Mouse (Mus musculus) fat pad, adult 2 months (tissue): Measurements from ENCODE around the gene Larp4b.
"Not testable (repeated sequence)": the region's sequence is repeated elsewhere in the genome, so short reads cannot be mapped to it uniquely, and the experiment has no call there.

ENCODE experiments used
- DNase-seq: peaks from one replicate; pipeline ENCODE4 v3.0.0-alpha.2; 2011; ENCODE audit warnings: low read depth, low spot score; ENCODE audit errors: extremely low read depth

Gene Larp4b

GRCm38 (mm10) chr13:9093316-9094155 lies at the start of gene Larp4b:
Gene Larp4b, plus strand, starts transcription at chr13:9093881.
- DNase-seq, result no peak

DNA sequence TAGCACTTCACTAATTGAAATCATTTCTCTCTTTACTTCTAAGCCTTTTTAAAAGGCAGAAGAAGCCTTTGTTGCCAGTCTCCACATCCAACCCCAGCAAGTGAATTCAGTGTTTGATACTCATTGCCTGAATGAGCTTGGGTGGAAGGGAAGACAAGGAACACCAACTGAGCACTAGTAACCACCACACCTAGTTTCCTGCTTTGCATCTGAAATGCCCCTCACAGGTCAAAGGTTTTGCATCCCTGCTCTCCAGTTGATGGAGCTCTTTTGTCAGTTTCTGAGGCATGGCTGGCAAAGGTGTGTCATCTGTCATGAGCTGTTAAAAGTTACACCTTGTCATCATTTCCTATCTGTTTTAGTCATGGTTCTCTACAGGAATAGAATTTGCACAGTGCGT lies 49.0 kb upstream of the Larp4b start:
- no peak for DNase-seq

GRCm38 (mm10) chr13:9052049-9052691 lies 41.5 kb upstream of the Larp4b start:
- not testable (repeated sequence) for DNase-seq

DNA sequence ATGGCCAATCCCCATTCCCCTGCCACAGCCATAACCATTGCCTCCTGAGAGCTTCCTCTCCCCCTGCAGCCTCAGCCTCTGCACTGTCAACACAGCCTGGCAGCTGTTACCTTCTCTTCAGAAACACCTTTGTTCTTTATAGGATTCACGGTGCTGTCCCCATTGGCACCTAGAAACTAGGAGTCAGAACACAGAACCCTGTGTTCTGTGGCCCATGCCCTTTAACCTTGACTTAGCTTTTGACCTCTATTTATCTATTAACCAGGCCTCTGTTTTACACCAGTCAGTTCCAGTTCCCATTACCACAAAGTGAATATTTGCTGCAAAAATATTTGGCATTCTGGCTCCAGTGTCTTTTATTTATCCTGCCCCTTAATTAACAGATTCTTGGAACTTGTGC lies 36.4 kb upstream of the Larp4b start:
- DNase-seq, result no peak

DNA sequence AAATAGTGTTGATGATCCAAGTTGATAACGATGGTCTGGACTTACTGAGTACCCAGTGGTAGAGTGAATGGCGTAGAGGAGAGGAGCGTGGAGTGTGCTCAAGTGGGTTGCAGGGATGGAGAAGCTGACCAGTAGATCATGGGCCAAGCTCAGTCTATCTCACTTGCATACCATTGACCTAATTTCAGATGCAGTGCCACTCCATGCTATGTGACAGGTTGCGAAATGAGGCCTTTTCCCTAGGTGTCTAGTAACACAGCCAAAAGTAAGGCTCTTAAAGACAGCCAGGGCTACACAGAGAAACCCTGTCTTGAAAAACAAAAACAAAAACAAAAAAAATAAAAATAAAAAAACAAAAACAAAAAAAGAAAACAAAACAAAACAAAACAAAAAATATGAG lies 35.0 kb upstream of the Larp4b start:
- no peak for DNase-seq

GRCm38 (mm10) chr13:9061394-9061793 lies 32.3 kb upstream of the Larp4b start:
- no peak for DNase-seq

DNA sequence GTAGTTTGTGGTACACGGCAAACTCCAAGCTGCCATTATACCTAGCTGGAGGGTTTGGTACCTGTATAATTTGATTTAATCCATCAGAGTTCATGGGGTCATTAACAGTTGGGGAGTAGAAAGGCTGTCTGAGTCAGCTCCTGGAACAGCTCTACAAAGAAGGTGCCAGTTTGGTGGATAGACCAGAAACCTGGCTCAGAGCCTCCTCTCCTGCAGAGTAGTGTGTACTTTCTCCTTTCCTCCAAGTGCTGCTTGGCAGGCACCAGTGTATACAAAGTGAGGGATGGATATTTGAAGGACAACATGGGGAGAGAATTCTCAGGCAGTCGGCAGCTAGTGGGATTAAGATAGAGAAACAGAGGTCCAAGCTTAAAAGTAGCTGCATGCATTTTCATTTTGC lies 29.5 kb upstream of the Larp4b start:
- DNase-seq, result no peak

- no peak for DNase-seq
These were observed 27.6 kb upstream of the Larp4b start for GRCm38 (mm10) chr13:9066107-9066506.

DNA sequence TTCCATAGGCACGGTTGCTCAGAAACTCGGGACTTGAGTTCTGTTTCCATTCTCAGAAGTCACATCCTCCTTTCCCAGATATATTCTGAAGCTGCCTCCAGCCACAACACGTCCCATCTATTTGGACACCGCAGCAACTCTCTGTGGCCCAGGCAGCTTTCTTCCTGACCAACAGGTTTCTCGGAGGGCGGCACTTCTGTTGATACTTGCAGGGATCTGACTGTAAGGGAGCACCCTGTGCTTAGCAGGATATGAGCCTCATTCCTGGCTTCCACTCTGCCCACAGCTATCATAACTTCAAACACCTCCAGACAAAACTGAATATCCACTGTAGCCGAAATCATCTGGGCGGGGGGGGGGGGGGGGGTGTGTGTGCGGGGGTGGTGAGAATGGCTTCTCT lies 22.7 kb upstream of the Larp4b start:
- DNase-seq, result no peak

GRCm38 (mm10) chr13:9073818-9074217 lies 19.9 kb upstream of the Larp4b start:
- DNase-seq, result no peak

DNA sequence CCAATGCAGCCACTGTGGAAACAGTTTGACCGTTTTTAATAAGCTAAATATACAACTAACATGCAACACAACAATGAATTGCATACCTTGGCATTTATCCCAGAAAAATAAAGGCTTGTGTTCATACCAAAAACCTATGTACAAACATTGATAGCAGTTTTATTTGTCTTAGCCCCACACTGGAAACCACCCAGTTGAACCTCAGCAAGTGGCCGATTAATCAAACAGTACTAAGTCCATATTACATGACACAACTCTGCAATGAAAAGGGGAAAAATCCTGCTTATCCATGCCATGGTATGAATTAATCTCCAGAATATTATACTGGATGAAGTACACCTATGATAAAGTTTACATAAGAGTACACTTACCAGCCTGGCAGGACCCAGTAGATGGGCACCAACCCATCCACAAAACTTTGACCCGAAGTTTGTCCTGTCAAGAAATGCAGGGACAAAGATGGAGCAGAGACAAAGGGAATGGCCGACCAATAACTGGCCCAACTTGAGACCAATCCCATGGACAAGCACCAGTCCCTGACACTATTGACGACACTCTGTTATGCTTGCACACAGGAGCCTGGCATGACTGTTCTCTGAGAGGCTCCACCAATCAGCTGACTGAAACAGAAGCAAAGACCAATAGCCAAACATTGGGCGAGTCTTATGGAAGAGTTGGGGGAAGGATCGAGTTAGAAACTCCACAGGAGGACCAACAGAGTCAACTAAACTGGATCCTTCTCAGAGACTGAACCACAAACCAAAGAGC lies 17.7 kb upstream of the Larp4b start:
- no peak for DNase-seq

- DNase-seq, result no peak
These were observed 11.4 kb upstream of the Larp4b start for GRCm38 (mm10) chr13:9082128-9082883.

DNA sequence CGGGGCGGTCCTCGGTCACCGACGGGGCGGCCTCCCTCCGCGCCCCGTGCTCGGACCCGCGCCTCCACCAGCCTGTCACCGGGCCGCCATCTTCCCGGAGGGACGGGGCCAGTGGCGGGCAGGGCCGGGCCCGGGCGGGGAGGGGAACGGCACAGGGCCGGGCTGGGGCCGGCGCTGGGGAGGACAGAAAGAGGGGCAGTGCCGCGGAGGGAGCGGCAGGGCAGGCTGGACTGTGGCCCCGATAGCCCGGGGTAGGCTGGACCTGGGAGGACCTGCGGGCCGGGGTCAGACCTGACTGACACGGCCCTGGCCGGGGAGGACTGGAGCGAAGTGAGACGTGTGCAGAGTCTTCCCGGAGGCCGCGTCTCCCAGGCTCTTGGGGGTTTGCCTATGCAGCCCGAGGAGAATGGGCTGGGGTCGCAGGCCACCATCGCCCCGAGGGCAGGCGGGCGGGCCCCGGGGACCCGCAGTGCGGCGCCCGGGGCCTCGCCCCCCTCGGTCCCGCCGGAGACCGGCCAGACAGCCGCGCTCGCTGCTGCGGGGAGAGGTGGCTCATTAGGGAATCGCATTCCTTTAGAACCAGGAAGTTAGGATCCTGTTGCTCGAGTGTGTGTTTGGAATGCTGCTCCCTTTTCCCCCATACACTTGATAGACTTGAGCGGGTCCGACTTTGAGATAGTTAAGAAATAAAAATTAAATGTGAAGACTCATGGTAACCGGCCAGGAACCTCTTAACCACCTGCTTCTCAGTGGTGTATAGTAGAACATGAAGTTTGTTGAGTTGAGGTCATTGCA lies 702 bp downstream of the Larp4b start:
- no peak for DNase-seq

GRCm38 (mm10) chr13:9099289-9099688 lies 5.6 kb downstream of the Larp4b start:
- DNase-seq, result no peak

- no peak for DNase-seq
These were observed 6.8 kb downstream of the Larp4b start for GRCm38 (mm10) chr13:9100517-9100916.

- DNase-seq, result no peak
These were observed 12.6 kb downstream of the Larp4b start for GRCm38 (mm10) chr13:9106246-9106645.

- DNase-seq, result no peak
These were observed 13.5 kb downstream of the Larp4b start for GRCm38 (mm10) chr13:9106992-9107858.

DNA sequence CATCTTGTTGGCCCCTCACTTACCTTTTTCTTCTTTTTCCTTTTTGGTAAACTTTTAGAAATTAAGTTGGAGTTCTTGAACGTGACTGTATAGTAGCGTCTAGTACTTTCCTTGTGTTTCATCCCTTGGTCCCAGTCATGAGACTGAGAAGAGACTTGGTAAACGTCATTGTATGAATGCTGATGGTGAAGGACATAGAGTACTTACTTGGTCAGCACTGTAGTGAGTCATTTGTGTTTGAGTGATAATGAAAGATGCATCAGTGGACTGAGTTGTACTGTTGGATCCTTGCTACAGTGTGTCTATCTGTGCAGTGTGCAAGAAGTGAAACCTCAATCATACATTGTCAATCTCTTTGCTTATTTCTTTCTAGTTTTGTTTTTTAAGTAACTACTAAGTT lies 20.1 kb downstream of the Larp4b start:
- DNase-seq, result no peak

DNA sequence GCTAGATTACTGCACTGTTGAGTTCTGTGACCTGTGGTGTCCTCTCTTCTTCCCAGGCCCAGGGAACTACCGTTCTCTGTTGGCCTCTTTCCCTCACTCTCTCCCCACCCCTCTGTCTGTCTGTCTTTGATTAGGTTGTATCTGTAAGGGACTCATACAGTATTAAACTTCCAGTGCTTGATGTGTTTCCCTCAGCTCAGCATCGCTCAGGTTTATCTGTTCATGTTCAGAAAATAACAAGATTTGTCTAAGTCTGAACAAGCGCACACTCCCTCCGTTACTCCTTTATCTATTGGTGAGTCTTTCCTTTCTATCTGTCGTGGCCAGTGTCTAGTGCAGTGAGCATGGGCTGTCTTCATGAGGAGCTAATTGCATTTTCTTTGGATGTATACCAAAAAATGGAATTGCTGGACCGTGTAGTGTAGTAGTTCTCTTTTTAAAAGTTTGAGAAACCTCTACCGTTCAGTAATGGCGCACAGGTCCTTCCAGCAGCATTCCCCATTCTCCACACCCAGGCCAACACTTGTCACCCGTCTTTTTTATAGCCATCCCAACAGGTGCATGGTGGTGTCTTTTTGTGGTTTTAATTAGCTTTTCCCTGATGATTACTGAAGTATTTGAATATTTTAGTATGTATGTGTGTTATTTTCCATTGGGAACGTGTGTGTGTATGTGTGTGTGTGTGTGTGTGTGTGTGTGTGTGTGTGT lies 27.3 kb downstream of the Larp4b start:
- DNase-seq, result no peak
